Comparison of ENCODE assay signal across 12 mouse cellular contexts in genomic region chr7:99046545-99047206, GRCm38 (mm10).
DNase-seq lines count a peak whose midpoint lies in the region; ATAC-seq lines count a peak whose summit lies in the region.
"Had no signal": no experiment of that assay in that cellular context is flagged by ENCODE, and none has a peak within 500 bp of the region (broad histone marks: within the 10 kb centered on the region; RNA-seq: fewer than 3 reads in every experiment).

No protein-coding gene starts in this region.

- peak overlapping the region; percentile 13; the same call in 1 of the 2 replicates for H3K4me2 ChIP-seq in hindbrain, embryonic 13.5 days
- no peak overlapping the region for H3K4me2 ChIP-seq in hindbrain, embryonic 11.5 days (replicated peaks; ENCODE audit: low read depth, low read length)

- WGBS in hindbrain, embryonic 13.5 days, result 69% methylated on average over 11 of the region's 11 CpGs
- WGBS in hindbrain, embryonic 11.5 days, result 79% methylated on average over 11 of the region's 11 CpGs

- H3K36me3 ChIP-seq in hindbrain, embryonic 13.5 days, result no peaks in the 10 kb centered on the region
- H3K36me3 ChIP-seq in hindbrain, embryonic 11.5 days (ENCODE audit: control insufficient read depth, insufficient read depth, low read length), result no peaks in the 10 kb centered on the region

- no peak overlapping the region for H3K4me3 ChIP-seq in hindbrain, embryonic 13.5 days
- H3K4me3 ChIP-seq in hindbrain, embryonic 11.5 days (ENCODE audit: low read depth, low read length), result no peak overlapping the region

- DNase-seq in hindbrain, embryonic 11.5 days (ENCODE audit: low spot score), result no peak
- DNase-seq in right cerebral cortex, adult 18-20 months, result peak; percentile 64
- no peak for DNase-seq in right cerebral cortex, postnatal 14 days
- peak; percentile 48 to 83 for DNase-seq in left cerebral cortex, postnatal 25 days (ENCODE audit: low spot score in 2 of 2)
- DNase-seq in telencephalon, adult 2 months (ENCODE audit: low read depth, low spot score), result peak; percentile 69
- DNase-seq in urinary bladder, adult 2 months (ENCODE audit: low spot score), result no peak
- DNase-seq in gastrocnemius, postnatal 14 days, result no peak
- DNase-seq: cerebellum, adult 18-20 months; heart, adult 18-20 months; kidney, adult 2 months; lung, postnatal 4 days had no signal

- ATAC-seq in hindbrain, embryonic 13.5 days (ENCODE audit: low FRiP score), result no peak
- ATAC-seq in hindbrain, embryonic 11.5 days (ENCODE audit: low FRiP score), result no peak

- no peak overlapping the region for H3K9ac ChIP-seq in hindbrain, embryonic 13.5 days
- H3K9ac ChIP-seq in hindbrain, embryonic 11.5 days (ENCODE audit: low read depth, low read length), result no peak overlapping the region

- H3K27me3 ChIP-seq in hindbrain, embryonic 13.5 days, result no peaks in the 10 kb centered on the region
- no peaks in the 10 kb centered on the region for H3K27me3 ChIP-seq in hindbrain, embryonic 11.5 days (ENCODE audit: control insufficient read depth, insufficient read depth, low read length)

- H3K9me3 ChIP-seq in hindbrain, embryonic 13.5 days, result no peaks in the 10 kb centered on the region
- no peaks in the 10 kb centered on the region for H3K9me3 ChIP-seq in hindbrain, embryonic 11.5 days (ENCODE audit: control insufficient read depth, low read length)

- H3K4me1 ChIP-seq in hindbrain, embryonic 13.5 days (replicated peaks), result peaks cover 22% of the 10 kb centered on the region
- H3K4me1 ChIP-seq in hindbrain, embryonic 11.5 days (replicated peaks; ENCODE audit: control insufficient read depth, insufficient read depth, low read length), result no peaks in the 10 kb centered on the region; the same call in 1 of the 2 replicates

- intact Hi-C loops in left cerebral cortex, postnatal 25 days (cut with DNase I), result no loop called here
- intact Hi-C loops in gastrocnemius, postnatal 14 days (cut with DNase I; ENCODE audit: low total_unique reads), result no loop called here

- H3K27ac ChIP-seq in hindbrain, embryonic 13.5 days, result peak overlapping the region; percentile 48
- H3K27ac ChIP-seq in hindbrain, embryonic 11.5 days (ENCODE audit: low read depth, low read length), result no peak overlapping the region

Comparison
In these comparisons a context has a peak if more than half of its experiments do, and no peak if none do; other contexts are left out.
1. DNase-seq: peak in right cerebral cortex, adult 18-20 months (single experiment), left cerebral cortex, postnatal 25 days (2 of 2) and telencephalon, adult 2 months (single experiment); none in hindbrain, embryonic 11.5 days (single experiment), right cerebral cortex, postnatal 14 days (single experiment), urinary bladder, adult 2 months (single experiment) and gastrocnemius, postnatal 14 days (single experiment).